ENCODE assay signal across 21 mouse cellular contexts in the genomic region with DNA sequence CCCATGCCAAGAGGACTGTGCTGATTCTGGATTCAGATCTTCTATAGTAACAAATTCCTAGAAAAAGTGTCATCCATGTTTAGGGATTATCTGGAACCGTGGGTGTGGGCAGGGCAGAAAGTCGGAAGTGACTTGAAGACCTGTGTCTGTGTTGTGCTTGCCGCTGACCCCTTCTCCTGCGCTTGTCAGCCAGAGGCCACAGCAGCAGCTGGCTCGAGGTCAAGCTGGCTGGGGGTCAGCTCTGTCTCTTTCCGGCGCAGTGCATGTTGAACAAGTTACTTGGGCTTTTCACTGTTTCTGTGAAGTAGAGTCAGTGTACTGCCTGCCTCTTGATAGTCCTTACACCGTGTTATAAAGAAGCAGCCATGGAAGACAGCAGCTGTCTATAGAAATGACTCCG. TPM values are rescaled to one million over a fixed set of nuclear protein-coding genes. Genes with fewer than 3 reads are reported as not detected.
"Had no signal": no experiment of that assay in that cellular context is flagged by ENCODE, and none has a peak within 500 bp of the region (broad histone marks: within the 10 kb centered on the region; RNA-seq: fewer than 3 reads in every experiment).

No protein-coding gene starts in this region.

- H3K27me3 ChIP-seq: kidney, embryonic 15.5 days; liver, embryonic 13.5 days; midbrain, embryonic 13.5 days; neural tube, embryonic 13.5 days; stomach, embryonic 15.5 days had no signal

- DNase-seq: layer of hippocampus, postnatal 36 days; liver, embryonic 13.5 days; lung, embryonic 14.5 days; lung, postnatal 36 days; retina, postnatal 1 day; right cerebral cortex, postnatal 25 days; spleen, adult 18-20 months had no signal

- H3K9ac ChIP-seq: kidney, embryonic 15.5 days; liver, embryonic 13.5 days; lung, embryonic 14.5 days; midbrain, embryonic 13.5 days; neural tube, embryonic 13.5 days; stomach, embryonic 15.5 days had no signal

- H3K4me2 ChIP-seq: kidney, embryonic 15.5 days; liver, embryonic 13.5 days; lung, embryonic 14.5 days; midbrain, embryonic 13.5 days; neural tube, embryonic 13.5 days; stomach, embryonic 15.5 days had no signal

- H3K36me3 ChIP-seq: liver, embryonic 13.5 days had no signal

- H3K27ac ChIP-seq: kidney, embryonic 15.5 days; layer of hippocampus, adult 2 months; left cerebral cortex, adult 2 months; liver, embryonic 13.5 days; midbrain, embryonic 10.5 days; midbrain, embryonic 13.5 days; neural tube, embryonic 13.5 days; stomach, embryonic 15.5 days had no signal

- H3K4me1 ChIP-seq: liver, embryonic 13.5 days; megakaryocyte, embryonic 14.5 days; midbrain, embryonic 10.5 days; stomach, embryonic 15.5 days had no signal

- ATAC-seq: inflammation-experienced regulatory T-cells, adult 6 months; lung, postnatal 0 days; midbrain, embryonic 13.5 days; midbrain, embryonic 16.5 days had no signal

- H3K4me3 ChIP-seq: kidney, embryonic 15.5 days; layer of hippocampus, adult 2 months; left cerebral cortex, adult 2 months; liver, embryonic 13.5 days; megakaryocyte, embryonic 14.5 days; midbrain, embryonic 10.5 days; midbrain, embryonic 13.5 days; myocyte; neural tube, embryonic 13.5 days; stomach, embryonic 15.5 days had no signal

- H3K9me3 ChIP-seq: kidney, embryonic 15.5 days; liver, embryonic 13.5 days; midbrain, embryonic 10.5 days; midbrain, embryonic 13.5 days; neural tube, embryonic 13.5 days; stomach, embryonic 15.5 days had no signal

RNA-seq across cellular contexts. Expression of a gene that starts 23.2 kb away (rescaled TPM):
- total RNA-seq: monocyte, adult 5-6 weeks; neutrophil, adult 5-6 weeks had no signal
